Mouse (Mus musculus) MEL (cell line): ENCODE results near the gene Nr4a1. TPM values are rescaled to one million over a fixed set of nuclear protein-coding genes. Genes with fewer than 3 reads are reported as not detected.

ENCODE experiments used
- DNase-seq: peaks from one replicate; pipeline ENCODE4 v3.0.0; 2011; ENCODE audit warnings: low read depth, low spot score
- H3K27ac ChIP-seq: 2 replicates; pipeline ENCODE4 v1.5.1; 2012; ENCODE audit warnings: low read depth, mild to moderate bottlenecking, control low read depth, low read length, moderate library complexity; ENCODE audit not compliant: control insufficient read depth
- H3K27me3 ChIP-seq, 2 experiments: fragments of 150-350 bp in 1 of 2; sonication (generic) in 1 of 2; 2 replicates each; pipeline ENCODE4 v1.6.1; 2012; ENCODE audit warnings: low read length in 2 of 2, mild to moderate bottlenecking in 2 of 2, improper control_type of control experiment in 1 of 2, moderate library complexity in 1 of 2; ENCODE audit not compliant: insufficient read depth in 2 of 2, control insufficient read depth in 1 of 2
- H3K36me3 ChIP-seq, 2 experiments: 2 replicates each; pipeline ENCODE4 v1.6.1; 2012 to 2014; ENCODE audit warnings: low read length in 2 of 2, improper control_type of control experiment in 1 of 2, inconsistent platforms in 1 of 2, mild to moderate bottlenecking in 1 of 2; ENCODE audit not compliant: insufficient read depth in 2 of 2, control insufficient read depth in 1 of 2
- H3K4me1 ChIP-seq, 2 experiments: fragments of 150-350 bp in 1 of 2; sonication (generic) in 1 of 2; 2 replicates each; pipeline ENCODE4 v1.6.1; 2012; ENCODE audit warnings: low read length in 2 of 2, improper control_type of control experiment in 1 of 2, mild to moderate bottlenecking in 1 of 2; ENCODE audit not compliant: insufficient read depth in 2 of 2, control insufficient read depth in 1 of 2
- H3K4me3 ChIP-seq, 2 experiments: fragments of 150-350 bp in 1 of 2; sonication (generic) in 1 of 2; 2 replicates each; pipeline ENCODE4 v1.5.1; 2012; ENCODE audit warnings: low read depth in 2 of 2, low read length in 2 of 2, mild to moderate bottlenecking in 2 of 2, moderate library complexity in 2 of 2, control low read depth in 1 of 2, improper control_type of control experiment in 1 of 2; ENCODE audit not compliant: control insufficient read depth in 1 of 2, insufficient read depth in 1 of 2
- H3K79me2 ChIP-seq: 2 replicates; pipeline ENCODE4 v1.6.1; 2012; ENCODE audit warnings: mild to moderate bottlenecking, low read length, moderate library complexity; ENCODE audit not compliant: control insufficient read depth, poor library complexity, insufficient read depth
- H3K9ac ChIP-seq: 2 replicates; pipeline ENCODE4 v1.6.1; 2012; ENCODE audit warnings: low read depth, mild to moderate bottlenecking, control low read depth, low read length, moderate library complexity; ENCODE audit not compliant: control insufficient read depth, poor library complexity, severe bottlenecking
- H3K9me3 ChIP-seq: fragments of 150-350 bp; sonication (generic); replicated peaks from 2 replicates; pipeline ENCODE4 v1.6.1; 2012; ENCODE audit warnings: mild to moderate bottlenecking, low read length, improper control_type of control experiment, moderate library complexity; ENCODE audit not compliant: insufficient read depth
- BHLHE40 ChIP-seq: IDR thresholded peaks from 2 replicates; pipeline ENCODE4 v1.6.1; 2012; ENCODE audit warnings: low read depth, mild to moderate bottlenecking, inconsistent platforms, low read length, improper control_type of control experiment, borderline replicate concordance
- CHD1 ChIP-seq: IDR thresholded peaks from 2 replicates; pipeline ENCODE4 v1.6.1; 2012; ENCODE audit warnings: low read depth, mild to moderate bottlenecking, inconsistent platforms, low read length, improper control_type of control experiment
- CHD2 ChIP-seq: IDR thresholded peaks from 2 replicates; pipeline ENCODE4 v1.6.1; 2011; ENCODE audit warnings: low read length, improper control_type of control experiment
- E2F4 ChIP-seq: IDR thresholded peaks from 2 replicates; pipeline ENCODE4 v1.6.1; 2011; ENCODE audit warnings: low read depth, low read length, improper control_type of control experiment, borderline replicate concordance
- ELF1 ChIP-seq: IDR thresholded peaks from 2 replicates; pipeline ENCODE4 v1.6.1; 2014; ENCODE audit warnings: low read depth, mild to moderate bottlenecking, inconsistent platforms, low read length, improper control_type of control experiment, moderate library complexity
- ETS1 ChIP-seq: IDR thresholded peaks from 2 replicates; pipeline ENCODE4 v1.6.1; 2012; ENCODE audit warnings: low read depth, mild to moderate bottlenecking, inconsistent platforms, low read length, improper control_type of control experiment, moderate library complexity
- GABPA ChIP-seq: IDR thresholded peaks from 2 replicates; pipeline ENCODE4 v1.6.1; 2012; ENCODE audit warnings: low read depth, mild to moderate bottlenecking, inconsistent platforms, low read length, improper control_type of control experiment, moderate library complexity
- GATA1 ChIP-seq: IDR thresholded peaks from 2 replicates; pipeline ENCODE4 v1.6.1; 2011; ENCODE audit warnings: low read depth, low read length, improper control_type of control experiment
- JUND ChIP-seq: IDR thresholded peaks from 2 replicates; pipeline ENCODE4 v1.6.1; 2011; ENCODE audit warnings: low read depth, mild to moderate bottlenecking, improper control_type of control experiment, low read length
- KAT2A ChIP-seq: conservative IDR thresholded peaks from 2 replicates; pipeline ENCODE4 v1.6.1; 2012; ENCODE audit warnings: low read depth, low read length, improper control_type of control experiment, inconsistent platforms
- MAZ ChIP-seq: IDR thresholded peaks from 2 replicates; pipeline ENCODE4 v1.6.1; 2012; ENCODE audit warnings: low read depth, mild to moderate bottlenecking, inconsistent platforms, low read length, improper control_type of control experiment
- MXI1 ChIP-seq: IDR thresholded peaks from 2 replicates; pipeline ENCODE4 v1.6.1; 2011; ENCODE audit warnings: mild to moderate bottlenecking, low read depth, low read length, improper control_type of control experiment
- MYC ChIP-seq: IDR thresholded peaks from 2 replicates; pipeline ENCODE4 v1.6.1; 2011; ENCODE audit warnings: low read depth, mild to moderate bottlenecking, low read length, improper control_type of control experiment, moderate library complexity
- NRF1 ChIP-seq: IDR thresholded peaks from 2 replicates; pipeline ENCODE4 v1.6.1; 2014; ENCODE audit warnings: low read depth, mild to moderate bottlenecking, inconsistent platforms, low read length, improper control_type of control experiment, moderate library complexity; ENCODE audit not compliant: poor library complexity, insufficient read depth, severe bottlenecking
- POLR2A ChIP-seq, 2 experiments: IDR thresholded peaks; 2 replicates each; pipeline ENCODE4 v1.6.1; 2011 to 2012; ENCODE audit warnings: low read length in 2 of 2, mild to moderate bottlenecking in 2 of 2, control low read depth in 1 of 2, improper control_type of control experiment in 1 of 2, low read depth in 1 of 2, moderate library complexity in 1 of 2; ENCODE audit not compliant: control insufficient read depth in 1 of 2, insufficient read depth in 1 of 2, poor library complexity in 1 of 2
- POLR2AphosphoS2 ChIP-seq: IDR thresholded peaks from 2 replicates; pipeline ENCODE4 v1.6.1; 2011; ENCODE audit warnings: low read length, improper control_type of control experiment
- POLR2AphosphoS5 ChIP-seq: IDR thresholded peaks from 2 replicates; pipeline ENCODE4 v1.6.1; 2012; ENCODE audit warnings: low read depth, borderline replicate concordance, mild to moderate bottlenecking, inconsistent platforms, low read length, moderate library complexity, mixed read lengths
- RCOR1 ChIP-seq: IDR thresholded peaks from 2 replicates; pipeline ENCODE4 v1.6.1; 2012; ENCODE audit warnings: low read depth, mild to moderate bottlenecking, inconsistent platforms, low read length, improper control_type of control experiment
- SMC3 ChIP-seq: IDR thresholded peaks from 2 replicates; pipeline ENCODE4 v1.6.1; 2011; ENCODE audit warnings: low read depth, low read length, improper control_type of control experiment
- TBP ChIP-seq: IDR thresholded peaks from 2 replicates; pipeline ENCODE4 v1.8.0; 2011; ENCODE audit warnings: low read depth, low read length, improper control_type of control experiment
- TCF12 ChIP-seq: IDR thresholded peaks from 2 replicates; pipeline ENCODE4 v1.6.1; 2014; ENCODE audit warnings: low read depth, mild to moderate bottlenecking, inconsistent platforms, low read length, improper control_type of control experiment, moderate library complexity
- USF1 ChIP-seq: IDR thresholded peaks from 2 replicates; pipeline ENCODE4 v1.6.1; 2014; ENCODE audit warnings: low read depth, mild to moderate bottlenecking, inconsistent platforms, low read length, improper control_type of control experiment, moderate library complexity
- USF2 ChIP-seq, 2 experiments: IDR thresholded peaks; 2 replicates each; pipeline ENCODE4 v1.6.1; 2011 to 2012; ENCODE audit warnings: improper control_type of control experiment in 2 of 2, low read length in 2 of 2, borderline replicate concordance in 1 of 2, inconsistent platforms in 1 of 2, low read depth in 1 of 2, mild to moderate bottlenecking in 1 of 2; ENCODE audit not compliant: insufficient read depth in 1 of 2
- ZC3H11A ChIP-seq: IDR thresholded peaks from 2 replicates; pipeline ENCODE4 v1.6.1; 2012; ENCODE audit warnings: low read depth, mild to moderate bottlenecking, inconsistent platforms, low read length, improper control_type of control experiment
- ZKSCAN1 ChIP-seq: IDR thresholded peaks from 2 replicates; pipeline ENCODE4 v1.6.1; 2012; ENCODE audit warnings: low read depth, mild to moderate bottlenecking, inconsistent platforms, low read length, improper control_type of control experiment, moderate library complexity
- ZNF384 ChIP-seq: IDR thresholded peaks from 2 replicates; pipeline ENCODE4 v1.6.1; 2012; ENCODE audit warnings: low read depth, mild to moderate bottlenecking, inconsistent platforms, low read length, improper control_type of control experiment
- polyA plus RNA-seq, 2 experiments: library from polyadenylated mRNA; stranded (reverse) in 1 of 2; unstranded in 1 of 2; fragments of >175 nt in 1 of 2; fragments of >200 nt in 1 of 2; gene quantifications; 2 replicates each; pipeline versions ENCODE4 v1.2.1 to v1.2.4; 2012; ENCODE audit warnings: low replicate concordance in 2 of 2, low read depth in 1 of 2; ENCODE audit not compliant: insufficient read length in 2 of 2, insufficient read depth in 1 of 2, missing spikeins in 1 of 2
- total RNA-seq: library from RNA; depleted of rRNA; stranded (reverse); fragments of 300-350 nt; gene quantifications from 2 replicates; pipeline ENCODE4 v1.2.3, GENCODE M21; 2012

The Nr4a1 gene
- total and polyA plus RNA-seq, 3 experiments, result 2.0 to 12.8 TPM; not detected in 1

DNA sequence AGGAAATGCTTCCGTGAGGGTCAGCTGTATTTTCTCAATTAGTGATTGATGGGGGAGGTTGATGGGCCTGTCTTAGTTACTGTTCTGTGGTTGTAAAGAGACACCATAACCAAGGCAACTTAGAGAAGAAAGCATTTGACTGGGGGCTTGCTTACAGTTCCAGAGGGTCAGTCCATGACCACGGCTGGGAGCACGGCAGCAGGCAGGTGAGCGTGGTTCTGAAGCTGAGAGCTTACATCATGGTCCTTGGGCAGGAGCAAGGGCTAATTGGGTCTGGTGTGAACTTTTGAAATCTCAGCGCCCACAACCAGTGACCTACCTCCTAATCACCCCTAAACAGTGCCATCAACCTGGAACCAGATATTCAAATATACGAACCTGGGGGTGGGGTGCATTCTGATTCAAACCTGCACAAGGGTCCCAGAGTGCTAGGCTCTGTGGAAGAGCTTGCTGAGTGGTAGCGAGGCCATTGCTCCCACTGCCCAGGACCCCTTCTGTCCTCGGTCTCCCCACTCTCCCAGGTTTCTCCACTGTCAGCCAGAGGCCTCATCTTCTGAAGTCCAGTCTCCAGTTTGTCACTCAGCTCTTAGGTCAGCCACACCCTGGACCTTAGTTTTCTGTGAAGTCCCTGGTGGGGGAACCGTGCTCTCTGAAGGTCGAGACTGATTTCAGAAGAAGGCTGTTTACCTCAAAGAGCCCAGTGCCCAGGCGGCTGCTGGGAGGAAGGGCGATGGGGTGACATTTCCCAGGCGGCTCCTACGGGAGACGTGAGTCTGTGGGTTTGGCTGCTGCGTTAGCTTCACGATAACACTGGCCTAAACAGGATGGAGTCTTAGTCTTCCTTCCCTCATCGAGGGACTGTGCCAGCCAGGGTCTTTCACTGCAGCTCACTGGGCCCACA, 63.1 kb downstream of the Nr4a1 start:
- TF ChIP-seq RCOR1, result peak; percentile 19
- TF ChIP-seq USF2 (IDR thresholded peaks at IDR 0.05; ENCODE audit: borderline replicate concordance in 1 of 2, insufficient read depth in 1 of 2, low read depth in 1 of 2, low read length in 2 of 2), result no peak
- no peak for TF ChIP-seq NRF1
- TF ChIP-seq GATA1, result 0 out of 2 replicates have a peak, but pooled peaks have one; percentile 6
- TF ChIP-seq GABPA, result no peak
- Histone ChIP-seq H3K9ac (peak overlapping the region; percentile 28; the same call in 1 of the 2 replicates), H3K27me3 (no peaks in the 10 kb centered on the region), H3K79me2 (no peaks in the 10 kb centered on the region), H3K27ac (peak overlapping the region; percentile 81), H3K4me3 (peak overlapping the region; percentile 54 to 59), H3K4me1 (peaks cover 28 to 60% of the 10 kb centered on the region in 2 experiments), H3K36me3 (peaks cover 0 to 40% of the 10 kb centered on the region in 2 experiments; a peak in 2 of 4 replicates), H3K9me3 (no peaks in the 10 kb centered on the region)
- DNase-seq, result peak; percentile 42

DNA sequence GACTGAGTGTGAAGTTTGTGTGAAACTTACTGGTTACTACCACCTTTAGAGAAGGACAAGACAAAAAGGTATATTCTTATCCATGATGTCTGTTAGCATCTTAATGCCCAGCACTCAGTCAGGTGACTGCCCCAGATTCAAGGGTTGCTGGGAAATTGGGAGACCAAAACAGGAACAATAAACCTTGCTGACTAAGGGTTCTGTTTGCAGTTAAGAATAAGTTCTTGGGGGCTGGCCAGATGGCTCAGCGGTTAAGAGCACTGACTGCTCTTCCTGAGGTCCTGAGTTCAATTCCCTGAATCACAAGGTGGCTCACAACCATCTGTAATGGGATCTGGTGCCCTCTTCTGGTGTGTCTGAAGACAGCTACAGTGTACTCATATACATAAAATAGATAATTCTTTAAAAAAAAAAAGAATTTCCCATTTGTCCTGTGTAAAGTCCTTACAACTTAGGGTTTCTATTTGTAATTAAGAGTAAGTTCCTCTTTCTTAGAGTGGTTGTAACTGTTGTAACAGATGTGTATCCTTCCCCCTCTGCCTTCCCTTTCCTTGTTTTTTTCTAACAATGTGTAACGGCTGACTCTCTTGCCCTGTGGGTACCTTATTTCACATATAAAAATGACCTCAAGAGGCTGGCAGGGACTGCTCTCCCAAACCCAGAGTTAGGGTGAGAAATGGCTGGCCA, 63.9 kb downstream of the Nr4a1 start:
- DNase-seq, result peak; percentile 91
- peaks cover 28 to 55% of the 10 kb centered on the region in 2 experiments for H3K4me1 ChIP-seq
- H3K4me3 ChIP-seq, result peak overlapping the region; percentile 21 to 23; a peak in 3 of 4 replicates
- no peaks in the 10 kb centered on the region for H3K27me3 ChIP-seq
- H3K27ac ChIP-seq, result peak overlapping the region; percentile 81
- H3K9ac ChIP-seq, result peak overlapping the region; percentile 28; the same call in 1 of the 2 replicates
- no peaks in the 10 kb centered on the region for H3K9me3 ChIP-seq
- H3K79me2 ChIP-seq, result no peaks in the 10 kb centered on the region
- H3K36me3 ChIP-seq, result peaks cover 0 to 40% of the 10 kb centered on the region in 2 experiments; a peak in 2 of 4 replicates
- peak; percentile 27; the same call in 1 of the 2 replicates for TF ChIP-seq TCF12
- no peak for TF ChIP-seq CHD1
- peak; percentile 79 for TF ChIP-seq ETS1
- TF ChIP-seq USF1, result peak; percentile 87
- TF ChIP-seq GABPA, result no peak
- TF ChIP-seq ZNF384, result peak; percentile 93
- TF ChIP-seq POLR2AphosphoS5, result no peak
- TF ChIP-seq BHLHE40, result peak; percentile 73; the same call in 1 of the 2 replicates
- 0 out of 4 replicates have a peak, but pooled peaks of 1 of the 2 experiments have one; percentile 32 for TF ChIP-seq USF2 (IDR thresholded peaks at IDR 0.05; ENCODE audit: borderline replicate concordance in 1 of 2, insufficient read depth in 1 of 2, low read depth in 1 of 2, low read length in 2 of 2)
- no peak for TF ChIP-seq MYC
- TF ChIP-seq GATA1, result no peak
- TF ChIP-seq JUND, result no peak
- TF ChIP-seq ZKSCAN1, result 0 out of 2 replicates have a peak, but pooled peaks have one; percentile 1
- no peak for TF ChIP-seq POLR2AphosphoS2
- TF ChIP-seq MXI1, result no peak
- TF ChIP-seq ELF1, result no peak
- TF ChIP-seq MAZ, result no peak
- TF ChIP-seq TBP, result peak; percentile 99
- TF ChIP-seq POLR2A (IDR thresholded peaks at IDR 0.05; ENCODE audit: control insufficient read depth in 1 of 2, insufficient read depth in 1 of 2, low read depth in 1 of 2, low read length in 2 of 2, poor library complexity in 1 of 2), result no peak; a peak in 1 of 4 replicates
- no peak for TF ChIP-seq KAT2A
- TF ChIP-seq E2F4, result no peak
- TF ChIP-seq CHD2, result no peak
- TF ChIP-seq SMC3, result no peak
- peak; percentile 4; the same call in 1 of the 2 replicates for TF ChIP-seq RCOR1
- TF ChIP-seq ZC3H11A, result no peak
